ENCODE assay signal across 9 mouse cellular contexts in genomic region chr2:26570034-26570433, GRCm38 (mm10). TPM values are rescaled to one million over a fixed set of nuclear protein-coding genes. Genes with fewer than 3 reads are reported as not detected.
DNase-seq lines count a peak whose midpoint lies in the region; TF ChIP-seq lines count a peak whose summit lies in the region.
"Had no signal": no experiment of that assay in that cellular context is flagged by ENCODE, and none has a peak within 500 bp of the region (broad histone marks: within the 10 kb centered on the region; RNA-seq: fewer than 3 reads in every experiment).

No protein-coding gene starts in this region.

- TF ChIP-seq CTCF in testis, adult 2 months (IDR thresholded peaks at IDR 0.05; ENCODE audit: control insufficient read depth, insufficient read depth, insufficient replicate concordance, low read depth, low read length), result peak; percentile 33; the same call in 1 of the 2 replicates

- H3K36me3 ChIP-seq in testis, adult 2 months (ENCODE audit: control insufficient read depth, insufficient read depth, low read length), result no peaks in the 10 kb centered on the region

- peak overlapping the region; percentile 22; the same call in 1 of the 2 replicates for H3K27ac ChIP-seq in testis, adult 2 months (ENCODE audit: control insufficient read depth, insufficient read depth, low read depth, low read length)

- H3K4me3 ChIP-seq in testis, adult 2 months (ENCODE audit: control insufficient read depth, low read depth, low read length), result no peak overlapping the region

- no peak for TF ChIP-seq POLR2A in testis, adult 2 months (IDR thresholded peaks at IDR 0.05; ENCODE audit: control insufficient read depth, low read depth, low read length)

- no peaks in the 10 kb centered on the region for H3K27me3 ChIP-seq in testis, adult 2 months (ENCODE audit: control insufficient read depth, insufficient read depth, low read length)

- H3K4me1 ChIP-seq in testis, adult 2 months (ENCODE audit: control insufficient read depth, insufficient read depth, low read length), result no peaks in the 10 kb centered on the region; the same call in 1 of the 2 replicates

- peak; percentile 34 for DNase-seq in cerebellum, adult 9-10 months
- no peak for DNase-seq in cerebellum, adult 11-12 months
- no peak for DNase-seq in testis, postnatal 14 days (ENCODE audit: low spot score)
- peak; percentile 68 for DNase-seq in forelimb bud, embryonic 11.5 days (ENCODE audit: low read depth, low spot score)
- DNase-seq in kidney, postnatal 25 days, result peak; percentile 77 to 79
- peak; percentile 83 for DNase-seq in lung, postnatal 36 days
- peak; percentile 64 to 68 for DNase-seq in thymus, postnatal 36 days

RNA-seq across cellular contexts. Expression of gene Egfl7, which starts 9.8 kb away (rescaled TPM):
- 27.4 and 41.2 TPM in 2 replicates for polyA plus RNA-seq in testis, adult 2 months (2012; rRNA removed)

RNA-seq across cellular contexts. Expression of gene Gm20532, which starts 16.4 kb away (rescaled TPM):
- polyA plus RNA-seq in testis, adult 2 months (2012; rRNA removed), result not detected in 2 replicates
- polyA plus RNA-seq: large intestine, adult 2 months had no signal

RNA-seq across cellular contexts. Expression of gene Agpat2, which starts 34.2 kb away (rescaled TPM):
- 223 and 249 TPM in 2 replicates for polyA plus RNA-seq in testis, adult 2 months (2012; rRNA removed)

RNA-seq across cellular contexts. Expression of gene Notch1, which starts 53.6 kb away (rescaled TPM):
- polyA plus RNA-seq in testis, adult 2 months (2012; rRNA removed), result 3.0 TPM in 2 replicates

RNA-seq across cellular contexts. Expression of gene Fam69b, which starts 58.2 kb away (rescaled TPM):
- 10.3 and 12.0 TPM in 2 replicates for polyA plus RNA-seq in testis, adult 2 months (2012; rRNA removed)

Comparison
In these comparisons a context has a peak if more than half of its experiments do, and no peak if none do; other contexts are left out.
1. DNase-seq: peak in cerebellum, adult 9-10 months (single experiment), forelimb bud, embryonic 11.5 days (single experiment), kidney, postnatal 25 days (2 of 2), lung, postnatal 36 days (single experiment) and thymus, postnatal 36 days (2 of 2); none in cerebellum, adult 11-12 months (single experiment) and testis, postnatal 14 days (single experiment).